Mouse (Mus musculus): ENCODE data around the gene Slco4a1. TPM values are rescaled to one million over a fixed set of nuclear protein-coding genes. Genes with fewer than 3 reads are reported as not detected.

The Slco4a1 gene
- polyA plus RNA-seq (2015; fragmentation: Nextera tagmentation; extraction: Ambion mirVana), result 2.2 and 2.3 TPM in 2 replicates

- 2% methylated on average over 65 of the region's 65 CpGs for WGBS
- Histone ChIP-seq H3K27me3 (peaks cover 67% of the 10 kb centered on the region), H3K4me3 (replicated peaks) (peak within 1 kb of the TSS; percentile 53), H3K4me1 (peaks cover 17% of the 10 kb centered on the region), H3K9me3 (replicated peaks) (no peaks in the 10 kb centered on the region), H3K36me3 (no peaks in the 10 kb centered on the region), H3K27ac (peak within 1 kb of the TSS; percentile 27; the same call in 1 of the 2 replicates), H3K4me2 (peak within 1 kb of the TSS; percentile 92), H3K9ac (peak within 1 kb of the TSS; percentile 27)
- ATAC-seq (replicated peaks; ENCODE audit: low FRiP score), result peak; percentile 95
Observed at GRCm38 (mm10) chr2:180455723-180456698, at the start of gene Slco4a1. Gene Slco4a1, plus strand, starts transcription at chr2:180456245.

- Histone ChIP-seq H3K9me3 (replicated peaks) (no peaks in the 10 kb centered on the region), H3K9ac (no peak overlapping the region), H3K4me3 (replicated peaks) (no peak overlapping the region), H3K4me1 (no peaks in the 10 kb centered on the region), H3K27me3 (no peaks in the 10 kb centered on the region), H3K36me3 (no peaks in the 10 kb centered on the region), H3K4me2 (no peak overlapping the region), H3K27ac (no peak overlapping the region)
- ATAC-seq (replicated peaks; ENCODE audit: low FRiP score), result no peak
- 26% methylated on average over 2 of the region's 2 CpGs for WGBS
Observed at GRCm38 (mm10) chr2:180408410-180408809, 47.6 kb upstream of the Slco4a1 start.

- no peak for ATAC-seq (replicated peaks; ENCODE audit: low FRiP score)
- no peaks in the 10 kb centered on the region for H3K36me3 ChIP-seq
- no peaks in the 10 kb centered on the region for H3K27me3 ChIP-seq
- 64% methylated on average over 8 of the region's 8 CpGs for WGBS
- H3K9me3 ChIP-seq (replicated peaks), result no peaks in the 10 kb centered on the region
- no peak overlapping the region for H3K9ac ChIP-seq
- H3K4me3 ChIP-seq (replicated peaks), result no peak overlapping the region
- no peak overlapping the region for H3K4me2 ChIP-seq
- no peak overlapping the region for H3K27ac ChIP-seq
- H3K4me1 ChIP-seq, result no peaks in the 10 kb centered on the region
Observed at GRCm38 (mm10) chr2:180410432-180410831, 45.6 kb upstream of the Slco4a1 start.

GRCm38 (mm10) chr2:180411013-180411412 is 45.0 kb upstream of the Slco4a1 start:
- no peaks in the 10 kb centered on the region for H3K27me3 ChIP-seq
- H3K4me2 ChIP-seq, result no peak overlapping the region
- WGBS, result 12% methylated on average over 8 of the region's 8 CpGs
- H3K4me1 ChIP-seq, result no peaks in the 10 kb centered on the region
- H3K36me3 ChIP-seq, result no peaks in the 10 kb centered on the region
- H3K27ac ChIP-seq, result no peak overlapping the region
- ATAC-seq (replicated peaks; ENCODE audit: low FRiP score), result no peak
- H3K9ac ChIP-seq, result no peak overlapping the region
- H3K4me3 ChIP-seq (replicated peaks), result no peak overlapping the region
- H3K9me3 ChIP-seq (replicated peaks), result no peaks in the 10 kb centered on the region

- no peak for ATAC-seq (replicated peaks; ENCODE audit: low FRiP score)
- no peak overlapping the region for H3K9ac ChIP-seq
- H3K27ac ChIP-seq, result no peak overlapping the region
- H3K36me3 ChIP-seq, result no peaks in the 10 kb centered on the region
- no peaks in the 10 kb centered on the region for H3K27me3 ChIP-seq
- no peak overlapping the region for H3K4me2 ChIP-seq
- H3K4me3 ChIP-seq (replicated peaks), result no peak overlapping the region
- no peaks in the 10 kb centered on the region for H3K4me1 ChIP-seq
- no peaks in the 10 kb centered on the region for H3K9me3 ChIP-seq (replicated peaks)
- WGBS, result 63% methylated on average over 3 of the region's 3 CpGs
Observed at GRCm38 (mm10) chr2:180415627-180416026, 40.4 kb upstream of the Slco4a1 start.

GRCm38 (mm10) chr2:180417731-180418130 is 38.3 kb upstream of the Slco4a1 start:
- no peak for ATAC-seq (replicated peaks; ENCODE audit: low FRiP score)
- no peaks in the 10 kb centered on the region for H3K36me3 ChIP-seq
- H3K4me2 ChIP-seq, result no peak overlapping the region
- H3K9ac ChIP-seq, result no peak overlapping the region
- WGBS, result 12% methylated on average over 9 of the region's 9 CpGs
- no peaks in the 10 kb centered on the region for H3K9me3 ChIP-seq (replicated peaks)
- H3K27me3 ChIP-seq, result no peaks in the 10 kb centered on the region
- H3K27ac ChIP-seq, result no peak overlapping the region
- no peak overlapping the region for H3K4me3 ChIP-seq (replicated peaks)
- H3K4me1 ChIP-seq, result no peaks in the 10 kb centered on the region

DNA sequence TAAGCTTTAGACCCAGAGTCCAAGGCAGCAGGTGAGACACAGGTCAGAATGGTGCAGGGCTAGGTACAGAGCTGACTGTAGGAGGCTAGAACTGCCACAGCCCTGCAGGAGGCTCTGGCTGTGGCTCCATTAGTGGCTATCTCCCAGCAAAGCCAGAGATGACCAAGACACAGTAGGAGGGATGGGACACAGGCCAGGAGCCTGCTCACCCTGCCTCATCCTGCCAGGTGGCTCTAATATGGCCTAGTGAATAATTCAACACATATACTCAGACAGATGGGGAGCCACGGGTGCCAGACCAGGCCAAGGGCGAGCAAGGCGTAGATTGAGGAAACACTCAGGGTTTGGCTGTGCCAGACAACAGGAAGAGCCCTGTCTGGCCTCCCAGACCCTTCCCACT is 35.4 kb upstream of the Slco4a1 start:
- Histone ChIP-seq H3K9ac (no peak overlapping the region), H3K4me3 (replicated peaks) (no peak overlapping the region), H3K4me1 (no peaks in the 10 kb centered on the region), H3K27ac (no peak overlapping the region), H3K36me3 (no peaks in the 10 kb centered on the region), H3K27me3 (no peaks in the 10 kb centered on the region), H3K4me2 (no peak overlapping the region), H3K9me3 (replicated peaks) (no peaks in the 10 kb centered on the region)
- no peak for ATAC-seq (replicated peaks; ENCODE audit: low FRiP score)
- 78% methylated on average over 3 of the region's 3 CpGs for WGBS

DNA sequence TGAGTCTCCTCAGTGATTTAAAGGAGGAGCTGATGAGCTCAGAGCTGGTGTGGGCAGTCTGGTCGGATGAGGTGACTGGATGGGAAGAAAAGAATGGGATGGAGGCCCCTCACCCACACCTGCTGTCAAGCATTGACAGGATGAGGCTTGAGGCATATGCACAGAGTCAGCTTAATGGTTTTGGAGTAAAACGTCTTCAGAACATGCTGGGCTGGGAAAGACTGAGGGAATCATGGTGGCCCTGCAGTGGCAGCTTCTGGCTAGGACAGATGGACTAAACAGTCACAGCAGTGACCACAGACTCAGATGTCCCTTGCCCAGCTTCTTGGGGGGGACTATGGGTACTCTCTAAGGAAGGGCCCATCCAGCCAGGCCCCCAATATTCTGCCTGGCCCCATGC is 30.9 kb upstream of the Slco4a1 start:
- no peak overlapping the region for H3K9ac ChIP-seq
- 0 out of 2 replicates have a peak, but pooled peaks cover 4% of the 10 kb centered on the region for H3K27me3 ChIP-seq
- no peak overlapping the region for H3K4me3 ChIP-seq (replicated peaks)
- H3K4me1 ChIP-seq, result no peaks in the 10 kb centered on the region
- WGBS, result 51% methylated on average over 2 of the region's 2 CpGs
- H3K36me3 ChIP-seq, result no peaks in the 10 kb centered on the region
- no peak for ATAC-seq (replicated peaks; ENCODE audit: low FRiP score)
- no peaks in the 10 kb centered on the region for H3K9me3 ChIP-seq (replicated peaks)
- H3K4me2 ChIP-seq, result no peak overlapping the region
- H3K27ac ChIP-seq, result no peak overlapping the region

- Histone ChIP-seq H3K4me3 (replicated peaks) (no peak overlapping the region), H3K27me3 (0 out of 2 replicates have a peak, but pooled peaks cover 4% of the 10 kb centered on the region), H3K4me1 (no peaks in the 10 kb centered on the region), H3K27ac (no peak overlapping the region), H3K9me3 (replicated peaks) (no peaks in the 10 kb centered on the region), H3K4me2 (no peak overlapping the region), H3K9ac (no peak overlapping the region), H3K36me3 (no peaks in the 10 kb centered on the region)
- WGBS, result 69% methylated on average over 8 of the region's 8 CpGs
- no peak for ATAC-seq (replicated peaks; ENCODE audit: low FRiP score)
Observed at GRCm38 (mm10) chr2:180427073-180427472, 29.0 kb upstream of the Slco4a1 start.

DNA sequence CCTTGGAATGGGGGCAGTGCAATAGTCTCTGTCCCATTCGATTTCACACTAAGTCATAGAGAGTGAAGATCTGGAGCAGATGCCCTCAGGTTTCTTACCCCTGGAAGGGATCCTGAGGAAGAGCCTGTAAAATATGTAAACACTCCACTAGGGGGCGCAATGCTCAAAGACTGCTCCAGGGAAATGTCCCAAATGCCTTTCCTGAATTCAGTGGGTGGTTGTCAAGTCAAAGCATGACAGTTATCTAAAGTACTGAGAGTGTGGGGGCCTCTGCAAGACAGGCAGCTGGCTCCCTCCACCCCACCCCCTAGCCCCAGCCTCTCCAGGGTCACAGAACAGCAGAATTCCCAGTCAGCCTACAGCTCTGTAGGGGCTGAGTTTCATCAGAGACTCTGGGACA is 27.7 kb upstream of the Slco4a1 start:
- Histone ChIP-seq H3K4me1 (no peaks in the 10 kb centered on the region), H3K27me3 (0 out of 2 replicates have a peak, but pooled peaks cover 4% of the 10 kb centered on the region), H3K9ac (no peak overlapping the region), H3K27ac (no peak overlapping the region), H3K4me2 (no peak overlapping the region), H3K9me3 (replicated peaks) (no peaks in the 10 kb centered on the region), H3K36me3 (no peaks in the 10 kb centered on the region), H3K4me3 (replicated peaks) (no peak overlapping the region)
- ATAC-seq (replicated peaks; ENCODE audit: low FRiP score), result no peak
- WGBS, result 31% methylated on average over 2 of the region's 2 CpGs

GRCm38 (mm10) chr2:180430648-180431047 is 25.4 kb upstream of the Slco4a1 start:
- H3K4me1 ChIP-seq, result no peaks in the 10 kb centered on the region
- H3K9me3 ChIP-seq (replicated peaks), result no peaks in the 10 kb centered on the region
- H3K9ac ChIP-seq, result no peak overlapping the region
- H3K4me3 ChIP-seq (replicated peaks), result no peak overlapping the region
- ATAC-seq (replicated peaks; ENCODE audit: low FRiP score), result no peak
- 0 out of 2 replicates have a peak, but pooled peaks cover 4% of the 10 kb centered on the region for H3K27me3 ChIP-seq
- WGBS, result 72% methylated on average over 11 of the region's 11 CpGs
- H3K4me2 ChIP-seq, result no peak overlapping the region
- H3K36me3 ChIP-seq, result no peaks in the 10 kb centered on the region
- H3K27ac ChIP-seq, result no peak overlapping the region

GRCm38 (mm10) chr2:180432042-180432668 is 23.9 kb upstream of the Slco4a1 start:
- H3K27ac ChIP-seq, result no peak overlapping the region
- no peaks in the 10 kb centered on the region for H3K4me1 ChIP-seq
- H3K27me3 ChIP-seq, result no peaks in the 10 kb centered on the region
- no peak overlapping the region for H3K4me2 ChIP-seq
- WGBS, result 16% methylated on average over 10 of the region's 10 CpGs
- no peak overlapping the region for H3K4me3 ChIP-seq (replicated peaks)
- ATAC-seq (replicated peaks; ENCODE audit: low FRiP score), result peak; percentile 51; the same call in 1 of the 2 replicates
- H3K9me3 ChIP-seq (replicated peaks), result no peaks in the 10 kb centered on the region
- no peak overlapping the region for H3K9ac ChIP-seq
- no peaks in the 10 kb centered on the region for H3K36me3 ChIP-seq

All from kidney, embryonic 15.5 days (tissue).